Mouse (Mus musculus): ENCODE measurements around the gene Rxrg.

Rxrg gene

DNA sequence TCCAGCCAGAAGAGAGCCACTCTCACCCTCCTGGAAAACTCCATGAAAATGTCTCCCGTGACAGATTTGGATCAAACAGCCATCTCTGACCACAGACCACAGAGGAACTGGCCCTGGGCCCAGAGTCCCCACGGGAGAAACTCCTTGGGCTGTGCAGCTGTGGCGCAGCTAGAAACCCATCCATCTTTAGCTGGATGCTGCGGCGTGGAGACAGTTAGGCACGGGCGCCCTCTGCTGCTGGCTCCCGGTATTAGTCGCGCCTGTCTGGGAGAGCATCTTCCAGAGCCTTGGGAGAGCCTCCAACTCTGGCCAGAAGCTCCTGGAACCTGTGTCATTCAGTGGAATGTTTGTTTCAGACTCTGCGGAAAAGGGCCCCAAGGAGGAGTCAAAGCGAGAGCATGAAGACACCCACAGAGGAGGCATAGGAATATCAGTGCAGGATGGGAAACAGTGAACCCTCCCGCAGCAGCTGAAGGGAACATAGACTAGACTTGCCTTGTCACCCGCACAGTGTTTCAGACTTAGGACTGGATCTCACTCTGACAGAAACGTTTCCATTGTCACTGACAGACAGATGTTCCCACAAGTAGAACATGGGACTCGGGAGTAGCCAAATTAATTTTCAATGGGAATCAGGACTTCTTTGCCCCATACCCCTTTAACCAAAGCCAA, 46.8 kb downstream of the Rxrg start:
- DNase-seq (ENCODE audit: low read depth) = peak; percentile 22

DNA sequence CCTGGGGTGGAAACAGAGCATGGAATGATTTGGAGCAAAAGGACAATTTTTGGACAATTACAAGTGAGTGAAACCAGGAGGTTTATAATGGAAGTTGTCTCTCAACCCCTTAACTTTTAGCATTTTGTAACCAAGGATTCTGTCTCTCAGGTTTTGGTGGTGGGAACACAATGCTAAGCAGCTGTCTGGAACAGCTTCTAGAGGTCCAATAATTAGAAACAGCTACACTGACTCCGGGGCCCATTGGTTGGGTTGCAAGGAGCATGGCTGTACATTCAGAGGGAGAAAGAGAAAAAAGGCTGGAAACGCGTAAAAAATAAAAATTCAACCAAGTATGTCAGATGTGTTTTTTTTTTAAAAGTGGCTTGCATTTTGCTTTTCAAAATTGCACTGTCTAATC, 50.5 kb downstream of the Rxrg start:
- no peak for DNase-seq (ENCODE audit: low read depth)

DNA sequence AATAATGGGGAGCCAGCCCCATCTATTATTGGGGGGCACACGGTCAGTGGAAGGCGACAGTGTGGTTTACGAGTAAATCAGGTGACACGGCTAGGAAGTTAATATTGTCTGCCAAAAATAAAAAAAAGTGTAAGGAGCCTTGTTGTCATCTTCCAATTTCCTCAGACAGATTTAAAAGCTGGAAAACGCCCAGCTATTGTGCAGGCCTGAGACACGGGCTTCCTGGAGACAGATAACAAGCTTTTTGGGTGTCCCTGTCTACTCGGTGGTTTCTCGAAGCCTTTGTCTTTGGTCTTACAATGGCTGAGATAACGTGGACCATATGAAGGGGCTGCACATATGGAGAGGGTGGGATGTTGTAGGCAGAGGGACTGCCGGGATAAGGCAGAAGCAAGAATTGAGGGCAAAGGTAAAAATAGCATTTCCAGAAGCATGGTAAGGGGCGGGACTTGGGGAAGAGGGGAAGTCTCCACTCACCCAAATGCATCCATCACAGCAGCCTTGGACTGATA, 51.0 kb downstream of the Rxrg start:
- DNase-seq (ENCODE audit: low read depth) = no peak

DNA sequence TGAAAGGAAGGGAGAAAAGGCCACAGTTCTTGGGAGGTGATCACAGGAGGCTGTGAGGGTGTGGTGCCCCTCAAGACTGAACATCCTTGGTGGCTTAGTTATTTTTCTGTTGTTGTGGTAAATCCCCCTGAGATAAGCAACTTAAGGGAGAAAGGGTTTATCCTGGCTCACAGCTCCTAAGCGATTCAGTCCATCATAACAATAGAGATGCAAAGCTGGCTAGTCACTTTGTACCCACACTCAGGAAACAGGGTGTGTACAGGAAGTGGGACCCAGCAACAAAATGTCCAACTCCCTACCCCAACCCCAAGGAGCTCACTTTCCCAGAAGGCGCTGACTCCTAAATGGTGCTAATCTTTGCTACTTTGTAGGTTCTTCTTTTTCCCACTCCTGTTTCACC, 54.2 kb downstream of the Rxrg start:
- DNase-seq (ENCODE audit: low read depth) = no peak

DNA sequence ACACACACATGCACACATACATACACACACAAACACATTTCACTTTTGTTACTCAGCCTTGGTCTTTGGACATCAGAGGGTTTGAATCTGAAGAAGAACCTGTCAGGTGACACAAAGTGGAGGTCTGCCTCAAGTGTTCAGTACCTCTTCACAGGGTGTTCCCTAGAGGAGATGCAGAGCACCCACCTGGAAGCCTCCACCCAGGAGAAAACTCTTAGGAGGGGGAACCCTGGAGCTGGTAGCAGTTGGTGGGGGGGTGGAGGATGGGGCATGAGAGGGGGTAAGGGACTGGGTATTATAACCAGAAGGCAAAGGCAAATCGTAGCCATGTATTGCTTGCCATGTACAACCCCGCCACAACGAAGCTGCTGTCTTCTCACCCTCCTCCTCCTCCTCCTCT, 60.9 kb downstream of the Rxrg start:
- DNase-seq (ENCODE audit: low read depth) = no peak

DNA sequence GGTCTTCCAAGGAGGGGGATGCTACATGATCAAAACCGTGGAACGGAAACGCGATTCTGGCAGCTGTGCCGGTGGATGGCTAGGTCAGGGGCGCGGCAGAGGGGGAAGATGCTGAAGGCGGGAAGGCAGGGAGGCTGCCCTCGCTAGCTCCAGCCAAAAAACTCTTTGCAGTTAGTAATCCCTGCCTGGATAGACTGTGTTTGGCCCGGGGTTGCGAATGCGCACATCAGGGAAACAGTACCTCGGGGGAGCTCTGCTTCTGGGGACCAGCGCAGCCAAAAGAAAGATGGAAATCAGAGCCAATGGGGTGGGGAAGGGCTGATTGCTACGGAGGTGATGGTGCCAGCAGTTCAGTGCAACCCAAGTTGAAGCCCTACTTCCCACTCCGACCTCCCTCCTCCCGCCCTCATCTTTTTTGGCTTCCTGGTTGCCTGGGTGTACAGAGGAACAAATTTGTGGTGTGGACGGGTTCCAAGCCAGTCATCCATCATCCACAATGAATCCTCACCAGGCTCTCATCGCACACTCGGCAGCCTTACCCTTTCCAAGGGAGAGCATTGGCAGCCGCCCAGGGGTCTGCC, 62.4 kb downstream of the Rxrg start:
- DNase-seq (ENCODE audit: low read depth) = no peak

DNA sequence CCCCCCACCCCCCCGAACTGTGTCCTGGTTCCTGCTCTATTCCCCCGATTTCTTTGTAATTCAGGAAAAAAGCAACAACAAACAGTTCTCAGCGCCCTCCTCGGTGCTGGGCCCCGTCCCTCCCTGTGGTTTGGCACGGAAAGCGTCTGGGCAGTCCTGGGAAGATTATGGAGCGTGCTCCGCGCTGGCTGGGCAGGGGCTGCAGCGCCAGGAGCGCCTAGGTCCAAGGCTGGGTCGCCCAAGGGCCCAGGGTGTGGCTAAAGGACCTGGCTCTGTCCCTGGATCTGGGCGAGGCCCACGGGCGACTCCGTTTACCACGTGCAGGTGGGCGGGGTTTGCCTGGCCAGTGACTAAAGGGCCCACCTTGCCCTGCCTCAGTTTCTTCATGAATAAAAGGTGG, 62.9 kb downstream of the Rxrg start:
- no peak for DNase-seq (ENCODE audit: low read depth)

DNA sequence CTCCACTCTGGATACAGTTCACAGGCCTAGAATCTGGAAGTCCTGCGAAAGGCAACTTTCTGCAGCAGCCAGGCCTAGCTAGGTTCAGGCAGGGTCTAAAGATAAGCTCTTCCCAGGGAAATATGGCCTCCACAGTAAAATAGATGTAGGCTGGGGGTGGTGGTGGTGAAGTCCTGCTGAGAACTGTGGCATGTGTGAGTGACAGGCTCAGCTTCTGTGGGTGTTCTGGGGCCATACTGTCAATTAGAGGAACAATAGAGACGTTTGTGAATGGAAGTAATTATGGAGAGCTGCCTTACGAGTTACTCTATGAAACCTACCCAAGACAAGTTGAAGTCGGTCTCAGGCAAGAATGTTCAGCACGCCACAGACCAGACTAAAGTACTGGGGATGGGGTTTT, 65.0 kb downstream of the Rxrg start:
- DNase-seq (ENCODE audit: low read depth) = no peak

DNA sequence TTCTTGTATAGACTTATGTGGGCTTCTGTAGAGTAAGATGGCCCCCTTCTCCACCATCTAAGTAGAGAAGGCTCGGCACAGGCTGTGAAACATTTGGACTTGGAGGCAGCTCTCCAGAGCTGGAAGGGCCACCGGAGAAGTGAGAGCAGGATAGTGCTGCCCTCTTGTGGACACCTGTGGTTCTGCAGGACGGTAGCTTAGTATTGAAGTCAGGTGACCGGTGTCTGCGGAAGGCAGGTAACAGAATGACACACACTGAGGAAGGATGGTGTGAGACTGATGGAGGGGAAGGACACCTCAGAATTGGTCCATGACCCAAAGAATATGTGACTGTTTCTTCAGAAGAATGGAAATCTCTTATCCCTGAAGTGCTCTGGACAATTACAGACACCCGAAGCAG, 71.6 kb downstream of the Rxrg start:
- DNase-seq (ENCODE audit: low read depth) = peak; percentile 17

DNA sequence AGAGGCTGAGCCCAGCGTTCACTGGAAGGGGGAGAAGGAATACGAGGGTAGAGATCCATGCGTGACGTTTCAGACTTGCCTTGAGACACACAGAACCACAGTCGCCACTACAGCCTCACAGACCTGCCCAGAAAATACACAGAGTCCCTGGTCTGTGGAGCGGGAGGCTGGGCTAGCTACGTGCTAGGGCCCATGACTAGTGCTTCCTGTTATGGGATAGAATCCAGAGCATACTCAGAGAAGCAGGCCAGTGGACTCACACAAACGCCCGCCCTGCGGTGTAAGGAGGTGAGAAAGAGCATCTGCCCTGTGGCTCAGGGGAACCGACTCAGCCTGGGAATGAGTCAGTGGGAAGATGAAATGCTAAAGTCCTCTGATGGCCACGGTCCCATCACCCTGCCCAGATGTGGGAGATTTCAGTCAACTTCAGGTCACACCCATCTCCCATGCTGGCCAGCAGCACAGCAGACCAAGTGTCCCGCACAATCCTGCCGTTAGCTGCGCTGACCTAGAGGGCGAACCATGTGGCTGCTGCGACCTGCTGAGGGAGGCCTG, 74.3 kb downstream of the Rxrg start:
- DNase-seq (ENCODE audit: low read depth) = no peak

DNA sequence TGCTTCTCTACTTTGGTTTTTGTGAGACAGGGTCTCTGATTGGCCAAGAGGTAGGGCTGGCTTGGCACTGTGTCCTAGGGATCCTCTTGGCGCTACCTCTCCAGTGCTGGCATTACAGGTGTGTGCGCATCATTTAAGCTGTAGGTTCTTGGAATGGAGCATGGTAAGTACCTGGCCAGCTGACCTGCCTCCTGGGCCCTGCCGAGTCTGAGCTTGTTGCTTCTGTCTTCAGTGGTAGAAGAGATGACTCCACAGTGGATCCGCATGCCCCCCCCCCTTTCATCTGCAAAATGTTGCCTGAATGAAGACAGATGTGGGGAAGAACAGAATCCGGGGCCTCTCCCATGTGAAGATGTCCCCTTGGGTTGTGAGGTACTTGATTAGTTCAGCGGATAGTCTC, 80.9 kb downstream of the Rxrg start:
- no peak for DNase-seq (ENCODE audit: low read depth)

DNA sequence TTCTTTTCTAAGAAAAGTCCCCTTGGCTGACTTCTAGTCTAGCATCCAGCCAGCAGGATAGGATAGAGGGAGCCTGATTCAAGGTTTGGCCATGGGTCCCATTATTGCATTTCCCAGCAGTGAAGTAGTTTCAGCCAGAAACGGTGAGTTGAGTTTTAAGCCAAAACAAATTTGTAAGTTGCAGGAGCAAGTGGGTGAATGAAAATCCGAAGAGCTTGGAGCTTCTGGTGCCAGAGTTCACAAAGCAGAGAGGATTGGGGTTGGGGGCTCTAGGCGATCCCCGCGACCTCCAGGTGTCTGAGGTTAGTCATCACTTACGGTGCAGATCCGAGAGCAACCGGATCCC, 89.8 kb downstream of the Rxrg start:
- no peak for DNase-seq (ENCODE audit: low read depth)

DNA sequence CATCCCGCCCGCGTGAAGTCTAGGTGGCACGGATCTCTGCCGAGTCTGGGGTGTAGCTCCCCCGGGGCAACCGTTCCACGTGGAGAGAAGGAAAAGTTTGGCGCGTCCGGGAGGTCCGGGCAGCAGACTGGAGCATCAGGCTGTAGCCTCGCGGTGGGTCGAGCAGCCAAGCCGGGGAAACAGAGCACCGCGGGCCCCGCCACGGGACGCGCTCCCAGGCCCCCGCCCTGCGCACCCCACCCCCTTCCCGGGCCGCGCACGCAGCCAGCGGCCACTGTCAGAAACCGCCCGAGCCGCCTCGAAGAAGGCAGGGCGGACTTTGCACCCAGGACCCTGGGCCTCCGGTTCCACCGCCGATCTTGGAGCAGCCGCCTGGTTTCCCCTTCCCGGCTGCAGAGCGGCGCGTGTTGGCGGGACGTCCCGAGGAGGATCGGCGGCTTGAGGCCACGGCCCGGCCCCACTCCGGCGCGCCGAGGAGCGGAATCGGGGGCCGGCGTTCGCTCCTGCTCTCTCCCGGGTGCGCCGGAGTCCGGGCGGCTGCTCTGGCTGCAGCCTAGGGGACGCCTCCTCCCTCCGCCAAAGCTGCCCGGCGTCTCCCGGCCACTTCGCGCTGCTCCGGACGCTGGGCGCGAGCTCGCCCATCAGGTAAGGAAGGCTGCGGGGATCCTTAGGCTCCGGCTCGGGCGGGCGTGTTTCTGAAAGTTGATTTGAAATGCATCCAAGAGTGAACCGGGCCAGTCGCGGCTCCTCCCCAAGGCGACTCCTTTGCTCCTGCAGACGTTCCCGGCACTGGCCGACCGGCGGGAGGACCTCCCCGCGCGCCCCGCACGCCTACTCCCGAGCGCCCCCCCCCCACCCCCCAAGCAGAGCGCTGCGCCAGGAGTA, 90.4 kb downstream of the Rxrg start:
- no peak for DNase-seq (ENCODE audit: low read depth)

DNA sequence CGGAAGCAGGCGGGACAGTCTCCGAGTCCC, 90.9 kb downstream of the Rxrg start, which contains the start of gene Lmx1a:
Gene Lmx1a (plus strand): TSS at position 6 of the 30 bp plus-strand sequence.
- DNase-seq (ENCODE audit: low read depth) = no peak

Measured in c-Kit-positive CD71-positive TER-119-negative erythroid progenitor cells, embryonic 14.5 days (primary cell).